Mouse (Mus musculus): ENCODE measurements around the gene Ankrd54.
A peak's percentile ranks its signal among the peaks of the same experiment; 100 is the strongest.

Ankrd54 gene

GRCm38 (mm10) chr15:79062376-79063159 lies at the start of gene Ankrd54:
Ankrd54 (minus strand) TSS chr15:79062893.
- peak; percentile 92 to 94 for DNase-seq (ENCODE audit: low read depth in 1 of 2, low spot score in 2 of 2)

- DNase-seq (ENCODE audit: low read depth in 1 of 2, low spot score in 2 of 2) = no peak
Measured at GRCm38 (mm10) chr15:79111774-79112173, 49.1 kb upstream of the Ankrd54 start.

GRCm38 (mm10) chr15:79110528-79110927 lies 47.8 kb upstream of the Ankrd54 start:
- no peak for DNase-seq (ENCODE audit: low read depth in 1 of 2, low spot score in 2 of 2)

- no peak for DNase-seq (ENCODE audit: low read depth in 1 of 2, low spot score in 2 of 2)
Measured at GRCm38 (mm10) chr15:79110031-79110430, 47.3 kb upstream of the Ankrd54 start.

GRCm38 (mm10) chr15:79109321-79109934 lies 46.7 kb upstream of the Ankrd54 start:
- peak in 1 of 2 experiments; percentile 9 for DNase-seq (ENCODE audit: low read depth in 1 of 2, low spot score in 2 of 2)

- DNase-seq (ENCODE audit: low read depth in 1 of 2, low spot score in 2 of 2) = peak in 1 of 2 experiments; percentile 29
Measured at GRCm38 (mm10) chr15:79108421-79109320, 46.0 kb upstream of the Ankrd54 start, which contains the start of gene Micall1. Micall1 (plus strand) TSS chr15:79108898.

GRCm38 (mm10) chr15:79107966-79108365 lies 45.3 kb upstream of the Ankrd54 start:
- DNase-seq (ENCODE audit: low read depth in 1 of 2, low spot score in 2 of 2) = no peak

GRCm38 (mm10) chr15:79105804-79106203 lies 43.1 kb upstream of the Ankrd54 start:
- no peak for DNase-seq (ENCODE audit: low read depth in 1 of 2, low spot score in 2 of 2)

- DNase-seq (ENCODE audit: low read depth in 1 of 2, low spot score in 2 of 2) = no peak
Measured at GRCm38 (mm10) chr15:79103264-79103663, 40.6 kb upstream of the Ankrd54 start.

- no peak for DNase-seq (ENCODE audit: low read depth in 1 of 2, low spot score in 2 of 2)
Measured at GRCm38 (mm10) chr15:79101531-79101930, 38.8 kb upstream of the Ankrd54 start.

GRCm38 (mm10) chr15:79100391-79100790 lies 37.7 kb upstream of the Ankrd54 start:
- no peak for DNase-seq (ENCODE audit: low read depth in 1 of 2, low spot score in 2 of 2)

- DNase-seq (ENCODE audit: low read depth in 1 of 2, low spot score in 2 of 2) = no peak
Measured at GRCm38 (mm10) chr15:79099456-79099855, 36.8 kb upstream of the Ankrd54 start.

- DNase-seq (ENCODE audit: low read depth in 1 of 2, low spot score in 2 of 2) = no peak
Measured at GRCm38 (mm10) chr15:79098868-79099267, 36.2 kb upstream of the Ankrd54 start.

- no peak for DNase-seq (ENCODE audit: low read depth in 1 of 2, low spot score in 2 of 2)
Measured at GRCm38 (mm10) chr15:79098220-79098619, 35.5 kb upstream of the Ankrd54 start.

- no peak for DNase-seq (ENCODE audit: low read depth in 1 of 2, low spot score in 2 of 2)
Measured at GRCm38 (mm10) chr15:79097611-79098025, 34.9 kb upstream of the Ankrd54 start.

- DNase-seq (ENCODE audit: low read depth in 1 of 2, low spot score in 2 of 2) = no peak
Measured at GRCm38 (mm10) chr15:79097135-79097534, 34.4 kb upstream of the Ankrd54 start.

- no peak for DNase-seq (ENCODE audit: low read depth in 1 of 2, low spot score in 2 of 2)
Measured at GRCm38 (mm10) chr15:79096556-79096955, 33.9 kb upstream of the Ankrd54 start.

- DNase-seq (ENCODE audit: low read depth in 1 of 2, low spot score in 2 of 2) = no peak
Measured at GRCm38 (mm10) chr15:79095483-79095882, 32.8 kb upstream of the Ankrd54 start.

- no peak for DNase-seq (ENCODE audit: low read depth in 1 of 2, low spot score in 2 of 2)
Measured at GRCm38 (mm10) chr15:79093083-79093839, 30.6 kb upstream of the Ankrd54 start.

- DNase-seq (ENCODE audit: low read depth in 1 of 2, low spot score in 2 of 2) = no peak
Measured at GRCm38 (mm10) chr15:79092284-79092683, 29.6 kb upstream of the Ankrd54 start.

GRCm38 (mm10) chr15:79079567-79079966 lies 16.9 kb upstream of the Ankrd54 start:
- DNase-seq (ENCODE audit: low read depth in 1 of 2, low spot score in 2 of 2) = no peak

Data from monocyte, adult 2 months (primary cell).